Mouse (Mus musculus) lung, embryonic 16.5 days (tissue): ENCODE results near the gene Crb2. TPM values are rescaled to one million over a fixed set of nuclear protein-coding genes. Genes with fewer than 3 reads are reported as not detected.
A peak's percentile ranks its signal among the peaks of the same experiment; 100 is the strongest.

ENCODE experiments used
- ATAC-seq: fragments of 200-750 bp; cut with Nextera tagmentation; 2 replicates; pipeline ENCODE4 v1.8.0; 2017; ENCODE audit warnings: low read depth, mild to moderate bottlenecking, moderate library complexity
- H3K27ac ChIP-seq: fragments of 300-500 bp; sonication (generic); 2 replicates; pipeline ENCODE4 v1.5.1; 2014; ENCODE audit warnings: mild to moderate bottlenecking, control low read depth, low read length
- H3K27me3 ChIP-seq: fragments of 300-500 bp; sonication (generic); 2 replicates; pipeline ENCODE4 v1.6.1; 2014; ENCODE audit warnings: low read depth, low read length, mixed read lengths; ENCODE audit not compliant: control insufficient read depth, insufficient read depth
- H3K36me3 ChIP-seq: fragments of 300-500 bp; sonication (generic); 2 replicates; pipeline ENCODE4 v1.6.1; 2014; ENCODE audit warnings: low read length; ENCODE audit not compliant: control insufficient read depth, insufficient read depth
- H3K4me1 ChIP-seq: fragments of 300-500 bp; sonication (generic); replicated peaks from 2 replicates; pipeline ENCODE4 v1.6.1; 2014; ENCODE audit warnings: low read length, mixed read lengths; ENCODE audit not compliant: control insufficient read depth, insufficient read depth
- H3K4me2 ChIP-seq: fragments of 300-500 bp; sonication (generic); 2 replicates; pipeline ENCODE4 v1.6.1; 2014; ENCODE audit warnings: low read depth, low read length, control low read depth
- H3K4me3 ChIP-seq: fragments of 300-500 bp; sonication (generic); 2 replicates; pipeline ENCODE4 v1.5.1; 2014; ENCODE audit warnings: mild to moderate bottlenecking, low read length, control low read depth
- H3K9ac ChIP-seq: fragments of 300-500 bp; sonication (generic); 2 replicates; pipeline ENCODE4 v1.6.1; 2014; ENCODE audit warnings: low read length, control low read depth
- H3K9me3 ChIP-seq: fragments of 300-500 bp; sonication (generic); 2 replicates; pipeline ENCODE4 v1.6.1; 2016; ENCODE audit warnings: low read length; ENCODE audit not compliant: control insufficient read depth
- WGBS: fragments of 180-500 bp; shearing (Covaris S2); extraction: QIAGEN DNeasy Blood & Tissue Kit; methylation state at CpG from one replicate; pipeline ENCODE4 v1.1.7; 2014; 5-methylcytosine and 5-hydroxymethylcytosine counted together
- polyA plus RNA-seq: library from polyadenylated mRNA; unstranded; fragments of >200 nt; fragmentation: Nextera tagmentation; extraction: Ambion mirVana; gene quantifications from 2 replicates; pipeline ENCODE4 v1.2.1, GENCODE M21; 2015

The Crb2 gene
- 0.77 and 0.88 TPM in 2 replicates for polyA plus RNA-seq

- Histone ChIP-seq H3K4me2 (peak within 1 kb of the TSS; percentile 52), H3K4me1 (peaks cover 27% of the 10 kb centered on the region), H3K9me3 (no peaks in the 10 kb centered on the region), H3K36me3 (no peaks in the 10 kb centered on the region), H3K9ac (peak within 1 kb of the TSS; percentile 41), H3K27me3 (peaks cover 8% of the 10 kb centered on the region; the same call in 1 of the 2 replicates), H3K4me3 (peak within 1 kb of the TSS; percentile 27), H3K27ac (no peak within 1 kb of the TSS)
- 3% methylated on average over 16 of the region's 18 CpGs for WGBS
- peak; percentile 14; the same call in 1 of the 2 replicates for ATAC-seq
Observed at GRCm38 (mm10) chr2:37776016-37776415, at the start of gene Crb2. Gene Crb2, plus strand, starts transcription at chr2:37776249.

- no peak overlapping the region for H3K4me3 ChIP-seq
- no peaks in the 10 kb centered on the region for H3K27me3 ChIP-seq
- no peak overlapping the region for H3K4me2 ChIP-seq
- H3K36me3 ChIP-seq = no peaks in the 10 kb centered on the region
- H3K27ac ChIP-seq = no peak overlapping the region
- ATAC-seq = no peak
- WGBS = 82% methylated on average over 5 of the region's 5 CpGs
- H3K4me1 ChIP-seq = peaks cover 9% of the 10 kb centered on the region
- H3K9ac ChIP-seq = no peak overlapping the region
- H3K9me3 ChIP-seq = no peaks in the 10 kb centered on the region
Observed at GRCm38 (mm10) chr2:37731241-37731801, 44.7 kb upstream of the Crb2 start.

- no peaks in the 10 kb centered on the region for H3K9me3 ChIP-seq
- peaks cover 9% of the 10 kb centered on the region for H3K4me1 ChIP-seq
- no peaks in the 10 kb centered on the region for H3K36me3 ChIP-seq
- no peaks in the 10 kb centered on the region for H3K27me3 ChIP-seq
- ATAC-seq = peak; percentile 80; the same call in 1 of the 2 replicates
- no peak overlapping the region for H3K27ac ChIP-seq
- WGBS = 13% methylated on average over 17 of the region's 17 CpGs
- peak overlapping the region; percentile 45 for H3K9ac ChIP-seq
- H3K4me3 ChIP-seq = peak overlapping the region; percentile 29
- H3K4me2 ChIP-seq = peak overlapping the region; percentile 51
Observed at GRCm38 (mm10) chr2:37734979-37735806, 40.9 kb upstream of the Crb2 start.

GRCm38 (mm10) chr2:37735807-37736188 is 40.3 kb upstream of the Crb2 start:
- no peak for ATAC-seq
- 12% methylated on average over 1 of the region's 1 CpGs for WGBS
- Histone ChIP-seq H3K9ac (peak overlapping the region; percentile 45), H3K27ac (no peak overlapping the region), H3K4me2 (peak overlapping the region; percentile 51), H3K9me3 (no peaks in the 10 kb centered on the region), H3K4me1 (peaks cover 9% of the 10 kb centered on the region), H3K4me3 (peak overlapping the region; percentile 29), H3K36me3 (no peaks in the 10 kb centered on the region), H3K27me3 (no peaks in the 10 kb centered on the region)

- WGBS = 47% methylated on average over 20 of the region's 20 CpGs
- 0 out of 2 replicates have a peak overlapping the region, but pooled peaks have one; percentile 16 for H3K4me2 ChIP-seq
- ATAC-seq = no peak
- H3K27me3 ChIP-seq = no peaks in the 10 kb centered on the region
- no peak overlapping the region for H3K9ac ChIP-seq
- H3K4me1 ChIP-seq = no peaks in the 10 kb centered on the region
- no peak overlapping the region for H3K27ac ChIP-seq
- no peak overlapping the region for H3K4me3 ChIP-seq
- H3K9me3 ChIP-seq = no peaks in the 10 kb centered on the region
- H3K36me3 ChIP-seq = no peaks in the 10 kb centered on the region
Observed at GRCm38 (mm10) chr2:37741806-37742554, 34.1 kb upstream of the Crb2 start.

- 82% methylated on average over 10 of the region's 10 CpGs for WGBS
- Histone ChIP-seq H3K36me3 (no peaks in the 10 kb centered on the region), H3K9me3 (no peaks in the 10 kb centered on the region), H3K27me3 (no peaks in the 10 kb centered on the region), H3K4me3 (no peak overlapping the region), H3K4me1 (no peaks in the 10 kb centered on the region; the same call in 1 of the 2 replicates), H3K9ac (no peak overlapping the region), H3K4me2 (no peak overlapping the region), H3K27ac (no peak overlapping the region)
- ATAC-seq = no peak
Observed at GRCm38 (mm10) chr2:37744773-37745395, 31.2 kb upstream of the Crb2 start.

GRCm38 (mm10) chr2:37746293-37747049 is 29.6 kb upstream of the Crb2 start:
- no peaks in the 10 kb centered on the region for H3K36me3 ChIP-seq
- WGBS = 87% methylated on average over 5 of the region's 5 CpGs

GRCm38 (mm10) chr2:37747909-37748308 is 28.1 kb upstream of the Crb2 start:
- Histone ChIP-seq H3K9ac (no peak overlapping the region), H3K36me3 (no peaks in the 10 kb centered on the region), H3K9me3 (no peaks in the 10 kb centered on the region), H3K4me3 (no peak overlapping the region), H3K27me3 (no peaks in the 10 kb centered on the region), H3K4me1 (no peaks in the 10 kb centered on the region; the same call in 1 of the 2 replicates), H3K27ac (no peak overlapping the region), H3K4me2 (no peak overlapping the region)
- 0 out of 2 replicates have a peak, but pooled peaks have one; percentile 17 for ATAC-seq
- 37% methylated on average over 2 of the region's 2 CpGs for WGBS

More at GRCm38 (mm10) chr2:37746293-37747049, 29.6 kb upstream of the Crb2 start:
- ATAC-seq = no peak
- Histone ChIP-seq H3K4me1 (no peaks in the 10 kb centered on the region; the same call in 1 of the 2 replicates), H3K4me2 (no peak overlapping the region), H3K9ac (no peak overlapping the region), H3K27ac (no peak overlapping the region), H3K9me3 (no peaks in the 10 kb centered on the region), H3K4me3 (no peak overlapping the region), H3K27me3 (no peaks in the 10 kb centered on the region)
